Mouse (Mus musculus) adipocyte (in vitro differentiated cells): ENCODE data around the gene Wdr34.

Source experiments
- DNase-seq: peaks from one replicate; pipeline ENCODE4 v3.0.0-alpha.2; 2016; ENCODE audit warnings: low spot score

Gene Wdr34

GRCm38 (mm10) chr2:30032244-30032846, 16.3 kb downstream of the Wdr34 start:
- DNase-seq, result no peak

- DNase-seq, result no peak
These were observed 21.7 kb downstream of the Wdr34 start for GRCm38 (mm10) chr2:30026997-30027396.

GRCm38 (mm10) chr2:30025454-30025853, 23.2 kb downstream of the Wdr34 start:
- no peak for DNase-seq

DNA sequence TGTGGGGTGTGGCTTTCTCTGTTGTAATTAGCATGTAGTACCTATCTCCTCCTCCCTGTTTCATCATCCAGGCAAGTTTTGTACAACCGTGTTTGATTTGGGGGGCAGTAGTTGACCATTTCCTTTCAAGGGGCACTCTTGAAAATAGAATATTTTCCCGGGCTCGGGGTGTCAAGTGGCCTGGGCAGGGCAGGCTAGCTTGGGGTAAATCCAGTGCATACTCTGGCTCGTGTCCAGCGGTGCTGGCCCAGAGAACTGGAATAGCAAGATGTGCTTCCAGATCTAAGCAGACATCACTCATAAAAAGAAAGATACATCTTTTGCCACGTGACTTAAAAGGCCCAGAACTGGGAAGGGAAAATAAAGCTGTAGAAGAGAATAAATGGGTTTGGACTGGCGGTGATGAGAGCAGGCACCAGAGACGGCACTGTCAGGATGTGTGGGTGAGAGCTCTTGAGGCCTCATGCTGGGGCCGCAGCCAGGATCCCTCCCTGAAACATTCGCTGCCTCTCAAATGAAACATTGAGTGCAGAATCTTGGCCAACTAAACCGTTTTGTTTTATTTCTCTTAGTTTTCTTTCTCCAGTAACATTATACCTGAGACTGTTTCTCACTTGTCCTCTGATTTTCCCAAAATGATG, 34.2 kb downstream of the Wdr34 start:
- DNase-seq, result no peak

DNA sequence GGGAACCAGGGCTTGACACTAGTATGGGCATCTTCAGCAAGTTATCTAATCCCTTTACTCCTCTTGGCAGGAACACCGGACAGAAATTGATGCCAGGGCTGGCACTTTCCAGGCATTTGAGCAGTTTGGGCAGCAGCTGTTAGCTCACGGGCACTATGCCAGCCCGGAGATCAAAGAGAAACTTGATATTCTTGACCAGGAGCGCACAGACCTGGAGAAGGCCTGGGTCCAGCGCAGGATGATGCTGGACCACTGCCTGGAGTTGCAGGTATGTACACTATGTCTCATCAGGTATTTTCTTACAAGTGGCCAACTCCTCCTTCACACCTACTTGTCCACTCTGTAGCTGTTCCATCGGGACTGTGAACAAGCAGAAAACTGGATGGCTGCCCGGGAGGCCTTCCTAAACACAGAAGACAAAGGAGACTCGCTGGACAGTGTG, 37.8 kb downstream of the Wdr34 start:
- DNase-seq, result peak; percentile 89

GRCm38 (mm10) chr2:30009101-30009500, 39.6 kb downstream of the Wdr34 start:
- DNase-seq, result no peak

- no peak for DNase-seq
These were observed 56.7 kb downstream of the Wdr34 start for GRCm38 (mm10) chr2:29991962-29992361.
